Mouse (Mus musculus) small intestine, adult 2 months (tissue): ENCODE results near the gene Csnk2b.

Source experiments
- CTCF ChIP-seq: fragments of 200-500 bp; IDR thresholded peaks from 2 replicates; pipeline ENCODE4 v1.5.1; 2012; ENCODE audit warnings: low read depth, mild to moderate bottlenecking, control low read depth, inconsistent platforms, low read length, moderate library complexity, mixed read lengths; ENCODE audit not compliant: insufficient replicate concordance, insufficient read length; ENCODE audit errors: extremely low read depth
- POLR2A ChIP-seq: fragments of 200-500 bp; IDR thresholded peaks from 2 replicates; pipeline ENCODE4 v1.6.1; 2012; ENCODE audit warnings: low read depth, mild to moderate bottlenecking, control low read depth, inconsistent platforms, low read length, moderate library complexity

DNA sequence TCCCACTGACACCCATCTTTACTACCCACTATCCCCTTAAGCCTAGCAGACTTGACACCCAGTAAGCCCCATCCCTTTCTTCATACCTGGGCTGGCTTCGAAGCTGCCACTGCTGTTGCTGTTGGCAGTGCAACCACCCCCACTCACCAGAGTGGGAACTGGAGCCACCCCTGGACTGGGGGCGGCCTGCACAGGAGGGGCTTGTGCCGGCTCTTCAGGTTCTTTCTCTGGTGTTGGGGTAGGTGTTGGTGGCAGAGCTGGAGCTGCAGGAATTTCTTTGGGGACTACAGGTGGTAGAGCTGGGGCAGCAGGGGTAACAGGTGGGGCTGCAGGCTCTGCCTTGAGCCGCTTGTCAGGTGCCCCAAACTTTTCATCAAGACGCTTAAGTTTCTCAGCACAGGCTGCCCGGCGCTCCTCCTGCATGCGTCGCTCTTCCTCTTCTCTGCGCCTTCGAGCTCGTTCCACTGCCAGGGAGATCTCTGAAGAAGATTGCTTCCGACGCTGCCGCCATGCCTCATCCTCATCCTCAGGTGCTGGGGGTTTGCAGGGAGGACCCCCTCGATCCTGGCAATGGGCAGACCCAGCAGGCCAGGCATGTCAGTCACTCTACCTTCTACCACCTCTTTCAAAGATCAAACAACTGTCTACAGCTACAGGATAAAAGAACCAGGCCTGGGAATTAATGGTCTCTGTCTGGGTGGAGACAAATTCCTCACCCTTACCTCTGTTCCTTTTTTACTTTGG, 37.2 kb upstream of the Csnk2b start:
- TF ChIP-seq CTCF (no peak), POLR2A (no peak)
